Mouse (Mus musculus) inflammation-experienced regulatory T-cells, adult 6 months (primary cell): ENCODE results near the gene Cers4. TPM values are rescaled to one million over a fixed set of nuclear protein-coding genes. Genes with fewer than 3 reads are reported as not detected.

ENCODE experiments used
- ATAC-seq: one replicate; pipeline ENCODE4 v1.8.0; 2017
- polyA plus RNA-seq, 3 experiments: library from polyadenylated mRNA; unstranded; fragments of 100-300 nt; shearing (Covaris generic); gene quantifications; one replicate each; pipeline ENCODE4 v1.2.1; 2017

Gene Cers4
- 100 to 1,000 TPM in 2 of 3 experiments, 10 to 100 TPM in 1; 96.6 to 109 (median 102) TPM for polyA plus RNA-seq

DNA sequence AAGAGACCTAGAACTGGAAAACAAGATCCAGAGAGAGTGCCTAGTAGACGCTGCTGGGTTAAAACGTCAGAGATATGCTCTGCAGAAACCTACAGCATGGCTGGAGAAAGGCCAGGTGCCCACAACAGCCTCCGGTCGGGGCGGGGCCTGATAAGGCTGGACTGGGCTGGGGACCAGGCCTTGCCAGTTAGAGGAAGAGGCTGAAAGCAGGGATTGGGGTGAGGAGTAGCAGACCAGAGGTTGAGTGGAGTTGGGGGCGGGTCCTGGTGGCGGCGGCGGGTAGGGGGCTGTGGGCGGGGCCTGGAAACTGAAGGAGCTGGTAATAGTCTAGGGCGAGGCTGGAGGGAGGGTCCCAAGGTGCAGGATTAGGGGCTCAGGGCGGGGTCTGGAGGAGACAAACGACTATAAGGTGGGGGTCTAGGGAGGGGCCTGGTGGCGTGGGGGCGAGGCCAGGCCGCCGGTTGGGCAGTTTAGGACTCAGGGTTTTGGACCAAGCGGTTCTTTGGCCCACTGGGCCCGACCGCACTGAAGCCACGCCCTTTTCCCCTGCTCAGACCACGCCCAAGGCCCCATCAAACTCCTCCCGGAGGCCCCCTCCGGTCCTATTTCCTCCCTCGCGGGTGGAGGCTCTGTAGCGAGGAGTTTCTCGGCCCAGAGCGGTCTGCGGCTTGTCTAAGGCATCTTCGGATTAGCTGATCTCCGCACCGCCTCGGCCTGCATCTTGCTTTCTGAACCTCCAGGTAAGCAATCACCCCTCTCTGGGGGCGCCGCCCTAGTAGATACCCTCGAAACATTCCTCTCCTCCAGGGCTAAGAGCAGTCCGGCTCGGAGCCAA is at the start of gene Cers4:
Gene Cers4 (plus strand): TSS at position 176 of the 835 bp plus-strand sequence.
- ATAC-seq, result peak; percentile 97

DNA sequence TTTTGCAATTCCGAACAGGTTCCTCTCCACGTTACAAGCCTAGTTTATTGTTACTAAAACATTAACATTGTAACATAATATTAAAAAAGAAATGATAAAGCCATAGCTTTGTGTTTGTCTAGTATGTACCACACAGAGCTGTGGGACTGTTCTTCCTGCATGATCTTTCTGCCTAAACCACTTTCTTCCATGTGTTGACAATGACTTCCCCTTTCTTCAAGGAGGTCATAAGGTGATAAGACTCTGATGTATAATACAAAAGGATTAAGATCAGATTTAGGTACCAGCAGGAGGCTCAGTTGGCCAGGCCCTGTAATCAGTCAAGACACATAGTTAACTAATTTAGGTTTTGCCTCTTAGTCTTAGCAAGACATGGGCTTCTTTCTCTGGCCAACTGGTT is 34.7 kb upstream of the Cers4 start:
- no peak for ATAC-seq

DNA sequence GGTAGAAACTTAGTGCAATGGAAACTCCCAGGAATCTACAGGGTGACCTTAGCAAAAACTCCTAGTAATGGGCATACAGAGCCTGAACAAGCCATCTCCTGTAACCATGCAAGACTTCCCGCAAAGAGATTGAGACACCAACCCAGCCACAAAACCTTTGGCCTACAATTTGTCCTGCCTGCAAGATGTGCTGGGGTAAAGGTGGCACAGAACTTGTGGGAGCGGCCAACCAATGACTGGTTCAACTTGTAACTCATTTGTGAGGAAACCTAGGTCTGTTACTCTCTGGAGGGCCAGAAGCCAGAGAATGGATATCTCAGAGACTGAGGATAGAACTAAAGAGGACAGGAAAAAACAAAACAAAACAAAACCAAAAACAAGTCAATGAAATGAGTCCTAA is 29.8 kb upstream of the Cers4 start:
- no peak for ATAC-seq

DNA sequence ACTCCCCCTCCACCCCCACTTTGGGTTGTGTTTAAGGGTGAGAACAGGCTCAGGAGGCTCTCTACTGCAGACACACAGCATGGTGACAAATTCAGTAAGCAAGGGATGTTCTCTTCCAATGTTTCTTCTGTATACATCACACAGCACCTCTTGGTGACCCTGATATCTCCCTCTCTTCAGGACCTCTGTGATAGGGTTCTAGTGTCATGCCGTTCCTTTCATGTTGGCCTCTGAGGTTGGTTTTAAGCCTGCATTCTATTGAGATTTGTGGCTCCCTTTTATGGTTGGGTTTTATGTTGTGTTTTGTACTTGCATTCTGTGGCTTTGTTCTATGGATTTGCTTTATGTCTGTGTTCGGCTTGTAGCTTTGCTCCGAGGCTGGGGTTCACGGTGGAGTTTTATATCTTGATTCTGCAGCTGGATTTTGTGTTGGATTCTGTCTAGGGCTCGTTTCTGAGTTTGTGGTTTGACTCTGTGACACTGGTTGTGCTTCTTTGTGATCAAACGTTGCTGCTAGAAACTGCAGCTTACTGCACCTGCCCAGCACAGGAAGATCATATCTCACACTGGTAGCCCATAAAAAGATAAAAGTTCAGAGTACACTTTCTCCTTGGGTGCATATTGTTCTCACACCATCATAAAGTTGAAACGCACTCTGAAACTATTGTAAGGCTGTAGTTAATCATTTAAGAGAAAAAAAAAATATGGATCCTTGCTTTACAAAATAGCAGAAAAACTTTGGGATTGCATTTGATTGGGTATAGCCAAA is 18.2 kb upstream of the Cers4 start:
- no peak for ATAC-seq

DNA sequence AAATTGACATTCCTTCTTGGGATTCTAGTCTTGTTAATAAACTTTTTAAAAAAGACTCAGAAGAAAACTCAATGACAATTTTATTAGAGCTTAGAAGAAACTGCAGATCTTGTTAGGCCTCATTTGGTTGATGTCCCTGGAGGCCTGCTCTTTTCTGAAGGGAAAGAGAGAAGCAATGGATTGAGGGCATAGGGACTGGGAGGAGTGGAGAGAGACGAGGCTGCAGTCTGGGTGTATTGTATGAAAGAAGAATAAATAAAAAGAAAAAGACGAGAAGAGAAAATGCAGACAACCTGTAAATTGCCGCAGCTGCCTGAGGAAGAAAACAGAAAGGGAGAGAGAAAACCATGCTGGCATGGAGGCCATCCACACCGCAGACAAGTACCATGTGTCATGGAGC is 11.7 kb upstream of the Cers4 start:
- ATAC-seq, result no peak

DNA sequence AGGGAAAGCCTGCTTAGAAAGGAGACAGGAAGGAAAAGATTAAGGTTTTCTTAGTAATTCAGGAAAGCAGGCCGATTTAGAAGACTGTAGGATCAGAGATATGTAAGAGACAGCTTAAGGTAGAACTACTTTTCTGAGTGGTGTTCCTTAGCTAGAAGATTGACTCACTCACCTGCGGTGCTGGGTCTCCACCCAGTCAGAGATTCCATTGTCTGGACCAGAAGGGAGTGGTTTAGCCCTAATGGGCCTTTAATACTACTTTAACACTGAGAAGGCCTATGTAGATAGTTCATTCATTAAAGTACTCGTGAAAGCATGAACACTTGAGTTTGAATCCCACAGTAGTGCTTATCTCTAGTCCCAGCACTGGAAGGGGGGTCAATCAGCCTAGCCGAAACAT is 11.2 kb upstream of the Cers4 start:
- ATAC-seq, result no peak

DNA sequence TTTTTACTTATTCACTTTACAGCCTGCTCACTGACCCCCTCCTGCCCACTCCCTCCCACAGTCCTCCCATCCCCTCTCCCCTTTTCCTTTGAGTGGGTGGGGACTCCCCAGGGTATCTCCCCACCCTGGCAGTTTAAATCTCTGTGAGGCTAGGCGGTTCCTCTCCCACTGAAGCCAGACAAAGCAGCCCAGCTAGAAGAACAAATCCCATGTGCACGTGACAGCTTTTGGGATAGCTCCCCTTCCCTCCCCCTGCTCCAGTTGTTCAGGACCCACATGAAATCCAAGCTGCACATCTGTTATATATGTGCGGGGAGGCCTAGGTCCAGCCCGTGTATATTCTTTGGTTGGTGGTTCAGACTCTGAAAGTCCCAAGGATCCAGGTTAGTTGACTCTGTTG is 10.3 kb upstream of the Cers4 start:
- ATAC-seq, result no peak

DNA sequence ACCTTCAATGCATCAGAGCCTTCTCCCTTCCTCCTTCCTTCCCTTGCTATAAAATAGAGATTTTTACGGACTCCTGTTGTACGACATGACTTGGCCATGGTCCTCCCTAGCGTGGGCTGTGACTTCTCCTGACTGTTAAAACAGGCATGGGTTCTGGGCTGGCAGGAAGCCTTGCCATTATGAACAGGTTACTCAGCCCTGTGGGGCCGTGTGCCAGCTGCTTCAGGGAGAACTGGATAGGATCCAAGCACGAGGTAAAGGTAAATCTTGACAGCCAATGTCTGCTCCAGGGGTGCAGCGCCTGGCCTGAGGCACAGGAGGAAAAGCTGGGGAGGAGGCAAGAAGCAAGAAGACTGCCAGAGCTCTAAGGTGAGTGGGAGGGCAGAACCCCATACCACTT is 9.5 kb upstream of the Cers4 start:
- ATAC-seq, result no peak

DNA sequence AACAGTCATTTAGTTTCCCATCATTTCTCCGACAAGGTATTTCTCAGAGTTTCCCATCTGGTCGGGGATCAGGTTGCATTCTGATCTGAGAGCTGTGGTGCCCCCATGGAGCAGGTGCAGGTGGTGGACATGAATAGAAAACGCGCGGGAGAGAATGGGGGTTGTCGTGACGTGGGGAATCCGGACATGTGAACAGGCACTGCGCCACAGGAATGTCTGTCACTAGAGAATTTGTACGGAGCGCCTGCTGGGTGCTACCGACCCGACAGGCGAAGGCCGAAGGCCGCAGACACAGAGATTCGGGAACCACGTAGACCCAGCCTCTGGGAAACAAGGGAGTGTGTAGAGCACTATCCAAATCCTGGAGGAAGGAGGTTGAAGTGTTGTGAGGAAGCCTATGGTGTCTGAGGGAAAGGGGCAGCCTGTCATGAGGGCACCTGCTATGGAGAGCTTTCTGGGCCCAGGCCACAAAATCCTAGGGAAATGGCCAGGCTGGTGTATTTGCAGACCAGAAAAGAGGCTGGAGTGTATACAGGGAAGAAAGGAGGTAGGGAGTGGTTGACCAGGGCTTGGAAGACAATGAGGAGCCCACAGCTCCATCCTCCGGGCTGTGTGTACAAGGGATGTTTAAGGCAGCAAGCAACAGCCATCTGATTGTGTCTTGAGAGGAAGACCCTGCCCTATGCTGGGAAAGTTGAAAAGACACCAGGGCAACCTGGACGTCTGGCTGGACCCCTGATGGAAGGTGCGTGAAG is 1.0 kb downstream of the Cers4 start:
- ATAC-seq, result peak; percentile 52

DNA sequence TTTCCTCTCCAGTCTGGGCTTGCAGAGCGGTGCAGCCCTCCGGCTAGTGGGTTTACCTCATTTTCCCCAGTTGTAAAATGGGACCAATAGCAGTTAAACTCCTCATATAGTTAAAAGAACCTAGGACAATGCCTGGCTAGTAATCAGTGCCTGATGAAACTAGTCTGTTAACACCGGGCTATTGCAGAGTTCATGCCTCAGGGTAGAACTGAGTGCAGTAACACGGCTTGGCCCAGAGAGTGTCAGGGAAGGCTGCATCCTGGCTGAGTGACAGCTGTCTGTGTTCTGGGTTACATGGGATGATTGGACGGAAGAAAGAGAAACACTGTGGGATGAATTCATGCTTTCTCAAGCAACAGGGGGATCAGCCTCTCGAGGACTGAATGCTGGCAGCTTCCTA is 3.1 kb downstream of the Cers4 start:
- no peak for ATAC-seq

DNA sequence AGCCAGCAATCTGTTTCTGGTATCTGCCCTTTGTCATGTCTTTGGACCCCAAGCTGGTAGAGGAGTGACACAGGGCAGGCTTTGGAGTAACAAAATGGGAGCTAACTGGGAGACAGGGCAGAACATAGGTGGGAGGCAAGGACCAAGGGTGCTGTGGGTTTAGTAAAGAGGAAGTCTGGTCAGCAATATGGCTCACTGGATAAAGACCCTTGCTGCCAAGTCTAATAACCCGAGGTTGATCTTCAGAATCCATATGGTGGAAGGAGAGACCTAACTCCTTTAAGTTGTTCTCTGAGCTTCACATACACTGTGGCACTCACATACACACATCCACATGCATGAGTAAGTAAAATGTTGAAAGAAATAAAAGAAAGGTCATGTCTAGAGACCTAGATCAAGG is 4.8 kb downstream of the Cers4 start:
- ATAC-seq, result no peak

DNA sequence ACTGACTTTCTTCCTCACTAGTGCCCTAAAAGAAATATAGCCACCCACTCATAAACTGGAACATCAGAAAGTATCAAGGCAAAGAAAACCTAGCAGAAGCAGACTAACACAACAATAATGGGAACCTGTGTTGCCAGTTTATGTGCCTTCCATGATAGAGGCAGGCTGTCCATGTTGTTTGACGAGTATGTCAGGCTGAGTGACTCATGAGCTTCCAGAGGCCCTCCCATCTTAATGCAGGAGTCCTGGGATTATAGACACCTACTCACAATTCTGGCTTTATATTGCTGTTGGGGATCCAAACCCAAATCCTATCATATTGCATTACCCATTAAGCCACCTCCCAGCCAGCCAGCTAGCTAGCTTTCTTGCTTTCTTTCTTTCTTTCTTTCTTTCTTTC is 12.5 kb downstream of the Cers4 start:
- ATAC-seq, result no peak

DNA sequence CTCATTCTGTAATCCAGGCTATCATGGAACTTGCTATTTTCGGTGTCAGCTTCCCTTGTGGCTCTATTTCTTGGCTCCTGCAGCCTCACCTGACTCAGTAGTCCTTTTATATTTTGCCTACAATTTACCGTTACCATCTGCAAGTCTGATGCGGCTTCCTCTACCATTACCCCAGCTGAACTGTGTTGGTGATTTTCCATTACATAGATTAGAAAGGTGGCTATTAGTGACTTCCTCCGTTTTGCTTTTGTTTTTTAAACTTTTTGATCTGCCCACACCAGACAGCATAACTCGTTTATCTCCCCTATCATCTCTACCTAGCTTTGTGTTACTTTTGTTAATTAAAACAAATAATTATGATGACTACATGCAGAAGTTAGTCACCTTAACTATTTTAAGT is 14.7 kb downstream of the Cers4 start:
- peak; percentile 90 for ATAC-seq

DNA sequence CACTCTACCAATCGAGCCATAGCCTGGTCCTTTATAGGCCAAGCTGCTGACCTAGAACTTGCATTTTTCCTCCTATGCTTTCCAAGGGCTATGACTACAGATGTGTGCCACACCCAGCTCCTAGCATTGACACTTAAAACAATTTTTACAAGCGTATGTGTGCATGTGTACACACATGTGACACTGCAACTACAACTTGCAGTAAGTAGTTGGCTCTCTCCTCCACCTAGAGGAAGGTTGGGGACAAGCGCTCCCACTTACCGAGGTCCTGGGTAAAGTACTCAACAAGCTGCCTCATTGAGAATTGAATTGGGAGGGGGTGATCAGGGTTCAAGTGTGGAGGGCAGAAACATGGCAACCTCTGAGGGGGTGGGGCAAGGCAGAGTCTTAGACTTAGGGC is 18.0 kb downstream of the Cers4 start:
- no peak for ATAC-seq

DNA sequence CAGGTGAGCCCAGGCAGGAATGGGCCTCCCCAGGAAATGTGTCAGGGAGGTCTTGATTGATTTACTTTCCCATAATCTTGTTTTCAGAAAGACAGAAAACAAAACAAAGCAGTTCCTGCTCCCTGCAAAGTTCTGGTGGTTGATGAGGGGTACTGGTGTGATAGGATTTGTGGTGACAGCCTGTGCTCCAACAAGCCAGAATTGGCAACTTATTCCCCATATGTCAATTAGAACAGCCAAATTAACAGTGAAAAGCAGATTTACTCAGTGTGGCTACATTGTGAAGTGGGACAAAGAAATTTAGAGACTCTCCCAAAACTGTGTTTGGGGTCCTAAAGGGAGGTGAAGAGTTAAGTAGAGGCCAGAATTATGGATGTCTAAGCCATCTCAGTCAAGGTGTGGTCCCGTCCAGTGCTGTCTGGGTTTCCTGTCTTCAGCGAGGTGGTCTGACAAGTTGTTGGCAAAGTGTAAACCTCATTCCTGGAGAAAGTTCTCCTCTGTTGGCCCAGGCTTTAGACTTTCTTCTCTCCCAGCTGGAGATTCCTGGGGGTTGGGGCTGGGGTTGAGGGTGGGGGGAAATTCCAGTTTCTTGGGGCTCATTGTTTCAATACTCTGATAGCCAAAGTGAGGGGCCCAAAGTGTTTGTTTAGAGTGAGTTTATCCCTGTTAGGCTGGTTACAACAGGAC is 18.7 kb downstream of the Cers4 start:
- ATAC-seq, result no peak

DNA sequence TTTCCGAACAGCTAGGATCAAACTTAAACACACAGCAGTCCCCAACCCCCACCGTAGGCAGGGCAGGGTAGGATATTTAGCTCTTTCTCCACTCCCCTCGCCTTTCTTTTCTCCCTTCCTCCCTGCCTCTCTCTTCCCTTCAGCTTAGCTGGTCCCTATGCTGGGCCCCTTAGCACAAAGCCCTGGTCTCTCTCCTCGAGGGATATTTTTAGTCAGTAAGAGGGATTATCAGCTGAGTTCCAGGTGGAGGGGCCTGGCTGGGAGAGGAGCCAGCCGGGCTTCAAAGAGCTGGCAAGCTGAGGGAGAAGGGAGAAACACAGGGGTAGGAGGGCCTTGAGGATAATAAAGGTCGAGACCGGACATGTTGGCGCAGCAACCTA is 19.3 kb downstream of the Cers4 start:
- ATAC-seq, result no peak

DNA sequence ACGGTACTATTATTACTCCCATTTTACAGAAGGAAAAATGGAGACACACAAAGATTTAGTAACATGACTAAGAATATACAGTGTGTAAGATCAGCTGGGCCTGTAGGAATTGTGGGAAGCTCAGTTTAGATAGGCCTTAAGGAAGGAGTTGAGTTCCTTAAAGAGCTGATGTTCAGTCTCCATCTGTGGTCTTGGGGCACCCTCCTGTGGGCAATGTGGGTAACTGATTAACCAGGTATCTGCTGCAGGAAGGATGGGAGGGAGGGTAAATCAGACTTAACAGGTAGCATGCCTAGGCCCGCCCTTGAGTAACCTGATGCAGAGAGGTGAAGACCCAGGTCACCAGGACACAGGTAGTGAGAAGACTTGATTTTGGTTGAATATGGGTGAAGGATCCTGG is 23.3 kb downstream of the Cers4 start:
- peak; percentile 78 for ATAC-seq

DNA sequence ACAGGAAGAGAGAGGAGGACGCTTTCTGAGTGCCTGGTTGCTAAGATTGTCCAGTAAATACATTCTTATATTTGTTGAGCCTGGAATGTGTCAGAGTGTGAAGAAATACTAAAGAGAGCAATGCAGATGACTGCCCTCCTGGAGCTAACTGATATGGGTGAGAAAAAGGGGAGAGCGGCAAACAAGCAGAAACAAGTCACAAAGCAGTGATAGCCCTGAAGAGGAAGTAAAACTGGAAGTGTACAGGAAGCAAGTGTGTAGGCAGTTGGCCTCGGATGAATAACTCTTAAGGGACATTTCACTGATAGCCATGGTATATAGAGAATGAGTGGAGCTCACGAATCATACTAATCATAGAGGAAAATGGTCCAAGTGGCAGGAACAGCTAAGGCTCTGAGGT is 28.6 kb downstream of the Cers4 start:
- ATAC-seq, result no peak

DNA sequence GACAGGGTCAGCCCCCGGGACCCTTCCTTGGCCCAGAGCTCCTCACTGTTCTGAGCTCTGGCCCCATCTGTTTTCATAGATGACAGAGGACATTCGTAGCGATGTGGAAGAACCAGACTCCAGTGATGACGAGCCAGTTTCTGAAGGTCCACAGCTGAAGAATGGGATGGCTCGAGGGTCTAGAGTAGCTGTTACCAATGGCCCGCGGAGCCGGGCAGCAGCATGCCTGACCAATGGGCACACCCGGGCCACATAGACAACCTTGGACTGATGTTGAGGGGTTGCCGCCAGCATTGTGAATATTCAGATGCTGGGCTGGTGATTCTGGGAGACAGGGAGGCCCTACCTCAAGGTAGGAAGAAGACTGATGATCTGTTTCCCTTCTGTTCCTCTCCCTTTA is 30.7 kb downstream of the Cers4 start:
- ATAC-seq, result no peak
